Mouse (Mus musculus) MEL (cell line): ENCODE results near the gene Mapt.

Source experiments
- CTCF ChIP-seq, 3 experiments: IDR thresholded peaks in 2 of 3; conservative IDR thresholded peaks in 1 of 3; 2 replicates each; pipeline ENCODE4 v1.5.1; 2011 to 2012; ENCODE audit warnings: low read length in 3 of 3, low read depth in 2 of 3, mild to moderate bottlenecking in 2 of 3, improper control_type of control experiment in 1 of 3, inconsistent platforms in 1 of 3, mixed read lengths in 1 of 3, moderate library complexity in 1 of 3; ENCODE audit not compliant: control insufficient read depth in 1 of 3, insufficient read depth in 1 of 3, poor library complexity in 1 of 3, severe bottlenecking in 1 of 3
- E2F4 ChIP-seq: IDR thresholded peaks from 2 replicates; pipeline ENCODE4 v1.6.1; 2011; ENCODE audit warnings: low read depth, low read length, improper control_type of control experiment, borderline replicate concordance
- EP300 ChIP-seq, 2 experiments: IDR thresholded peaks; 2 replicates each; pipeline ENCODE4 v1.6.1; 2011; ENCODE audit warnings: improper control_type of control experiment in 2 of 2, low read length in 2 of 2, low read depth in 1 of 2, mild to moderate bottlenecking in 1 of 2
- ETS1 ChIP-seq: IDR thresholded peaks from 2 replicates; pipeline ENCODE4 v1.6.1; 2012; ENCODE audit warnings: low read depth, mild to moderate bottlenecking, inconsistent platforms, low read length, improper control_type of control experiment, moderate library complexity
- HCFC1 ChIP-seq: IDR thresholded peaks from 2 replicates; pipeline ENCODE4 v1.6.1; 2012; ENCODE audit warnings: low read depth, mild to moderate bottlenecking, inconsistent platforms, low read length, improper control_type of control experiment, moderate library complexity
- JUND ChIP-seq: IDR thresholded peaks from 2 replicates; pipeline ENCODE4 v1.6.1; 2011; ENCODE audit warnings: low read depth, mild to moderate bottlenecking, improper control_type of control experiment, low read length
- MYB ChIP-seq: IDR thresholded peaks from 2 replicates; pipeline ENCODE4 v1.6.1; 2011; ENCODE audit warnings: mild to moderate bottlenecking, low read depth, low read length, improper control_type of control experiment
- MYC ChIP-seq: IDR thresholded peaks from 2 replicates; pipeline ENCODE4 v1.6.1; 2011; ENCODE audit warnings: low read depth, mild to moderate bottlenecking, low read length, improper control_type of control experiment, moderate library complexity
- POLR2A ChIP-seq, 2 experiments: IDR thresholded peaks; 2 replicates each; pipeline ENCODE4 v1.6.1; 2011 to 2012; ENCODE audit warnings: low read length in 2 of 2, mild to moderate bottlenecking in 2 of 2, control low read depth in 1 of 2, improper control_type of control experiment in 1 of 2, low read depth in 1 of 2, moderate library complexity in 1 of 2; ENCODE audit not compliant: control insufficient read depth in 1 of 2, insufficient read depth in 1 of 2, poor library complexity in 1 of 2
- TAL1 ChIP-seq: IDR thresholded peaks from 2 replicates; pipeline ENCODE4 v1.6.1; 2012; ENCODE audit warnings: mild to moderate bottlenecking, inconsistent platforms, low read length, moderate library complexity, mixed read lengths
- UBTF ChIP-seq: IDR thresholded peaks from 2 replicates; pipeline ENCODE4 v1.6.1; 2012; ENCODE audit warnings: low read depth, mild to moderate bottlenecking, inconsistent platforms, low read length, improper control_type of control experiment, moderate library complexity, borderline replicate concordance; ENCODE audit not compliant: insufficient read depth
- USF1 ChIP-seq: IDR thresholded peaks from 2 replicates; pipeline ENCODE4 v1.6.1; 2014; ENCODE audit warnings: low read depth, mild to moderate bottlenecking, inconsistent platforms, low read length, improper control_type of control experiment, moderate library complexity
- ZC3H11A ChIP-seq: IDR thresholded peaks from 2 replicates; pipeline ENCODE4 v1.6.1; 2012; ENCODE audit warnings: low read depth, mild to moderate bottlenecking, inconsistent platforms, low read length, improper control_type of control experiment
- ZMIZ1 ChIP-seq: IDR thresholded peaks from 2 replicates; pipeline ENCODE4 v1.6.1; 2012; ENCODE audit warnings: low read depth, mild to moderate bottlenecking, inconsistent platforms, low read length, improper control_type of control experiment, moderate library complexity

- TF ChIP-seq EP300 (IDR thresholded peaks at IDR 0.05; ENCODE audit: low read depth in 1 of 2, low read length in 2 of 2), result no peak
- no peak for TF ChIP-seq MYB
- TF ChIP-seq ZC3H11A, result no peak
- no peak for TF ChIP-seq E2F4
- no peak for TF ChIP-seq UBTF
- TF ChIP-seq CTCF (IDR thresholded peaks at IDR 0.05 in 2 of 3, conservative IDR thresholded peaks at IDR 0.05 in 1 of 3; ENCODE audit: control insufficient read depth in 1 of 3, insufficient read depth in 1 of 3, low read depth in 2 of 3, low read length in 3 of 3, poor library complexity in 1 of 3, severe bottlenecking in 1 of 3), result no peak
- TF ChIP-seq MYC, result no peak
- TF ChIP-seq ZMIZ1, result no peak
- TF ChIP-seq ETS1, result no peak
- no peak for TF ChIP-seq POLR2A (IDR thresholded peaks at IDR 0.05; ENCODE audit: control insufficient read depth in 1 of 2, insufficient read depth in 1 of 2, low read depth in 1 of 2, low read length in 2 of 2, poor library complexity in 1 of 2)
- no peak for TF ChIP-seq USF1
- no peak for TF ChIP-seq TAL1
- no peak for TF ChIP-seq HCFC1
- no peak for TF ChIP-seq JUND
Measured at GRCm38 (mm10) chr11:104223301-104223700, 7.9 kb upstream of the Mapt start.
